Mouse (Mus musculus) liver, postnatal 0 days (tissue): ENCODE results near the gene Pou6f1. TPM values are rescaled to one million over a fixed set of nuclear protein-coding genes. Genes with fewer than 3 reads are reported as not detected.

Source experiments
- ATAC-seq: fragments of 200-750 bp; cut with Nextera tagmentation; 2 replicates; pipeline ENCODE4 v1.8.0; 2017; ENCODE audit warnings: mild to moderate bottlenecking, moderate library complexity
- DNase-seq: peaks from one replicate; pipeline ENCODE4 v3.0.0-alpha.2; 2016
- H3K27ac ChIP-seq: fragments of 300-500 bp; sonication (generic); 2 replicates; pipeline ENCODE4 v1.5.1; 2014; ENCODE audit warnings: antibody characterized with exemption, moderate library complexity, mild to moderate bottlenecking, low read depth
- H3K27me3 ChIP-seq: fragments of 300-500 bp; sonication (generic); 2 replicates; pipeline ENCODE4 v1.6.1; 2014; ENCODE audit warnings: low read length, control low read depth, mixed read lengths; ENCODE audit not compliant: insufficient read depth
- H3K36me3 ChIP-seq: fragments of 300-500 bp; sonication (generic); replicated peaks from 2 replicates; pipeline ENCODE4 v1.6.1; 2014; ENCODE audit warnings: mild to moderate bottlenecking, control low read depth, low read length, moderate library complexity, mixed read lengths; ENCODE audit not compliant: insufficient read depth
- H3K4me1 ChIP-seq: fragments of 300-500 bp; sonication (generic); 2 replicates; pipeline ENCODE4 v1.6.1; 2014; ENCODE audit warnings: antibody characterized with exemption, mild to moderate bottlenecking, control low read depth; ENCODE audit not compliant: insufficient read depth
- H3K4me2 ChIP-seq: fragments of 300-500 bp; sonication (generic); 2 replicates; pipeline ENCODE4 v1.6.1; 2014; ENCODE audit warnings: low read depth, mild to moderate bottlenecking, low read length, moderate library complexity, mixed read lengths
- H3K4me3 ChIP-seq: fragments of 300-500 bp; sonication (generic); 2 replicates; pipeline ENCODE4 v1.5.1; 2014; ENCODE audit warnings: low read depth, low read length
- H3K9ac ChIP-seq: fragments of 300-500 bp; sonication (generic); replicated peaks from 2 replicates; pipeline ENCODE4 v1.6.1; 2014; ENCODE audit warnings: mild to moderate bottlenecking, moderate library complexity
- H3K9me3 ChIP-seq: fragments of 300-500 bp; sonication (generic); 2 replicates; pipeline ENCODE4 v1.6.1; 2016; ENCODE audit warnings: mild to moderate bottlenecking, control low read depth, low read length, mixed read lengths
- CTCF ChIP-seq: sonication (generic); IDR thresholded peaks from 2 replicates; pipeline ENCODE4 v1.5.1; 2016; ENCODE audit warnings: antibody characterized with exemption, low read depth
- EP300 ChIP-seq: IDR thresholded peaks from 2 replicates; pipeline ENCODE4 v1.6.1; 2016; ENCODE audit warnings: antibody characterized with exemption, low read depth, mild to moderate bottlenecking
- WGBS: fragments of 180-500 bp; shearing (Covaris S2); extraction: QIAGEN DNeasy Blood & Tissue Kit; methylation state at CpG from one replicate; pipeline ENCODE4 v1.1.7; 2014; ENCODE audit not compliant: insufficient replicate concordance; 5-methylcytosine and 5-hydroxymethylcytosine counted together
- polyA plus RNA-seq: library from polyadenylated mRNA; unstranded; fragments of >200 nt; fragmentation: Nextera tagmentation; extraction: Ambion mirVana; gene quantifications from 2 replicates; pipeline ENCODE4 v1.2.1, GENCODE M21; 2015

Gene Pou6f1
- polyA plus RNA-seq, result 0.74 and 0.79 TPM in 2 replicates

GRCm38 (mm10) chr15:100599276-100600046, at the start of gene Pou6f1:
Pou6f1 (minus strand) TSS chr15:100599984.
- H3K4me1 ChIP-seq, result peaks cover 10% of the 10 kb centered on the region
- DNase-seq, result peak; percentile 42
- TF ChIP-seq EP300 (no peak), CTCF (no peak)
- peaks cover 31% of the 10 kb centered on the region for H3K27me3 ChIP-seq
- H3K36me3 ChIP-seq, result no peaks in the 10 kb centered on the region
- peak within 1 kb of the TSS; percentile 55 for H3K27ac ChIP-seq
- peak; percentile 60 for ATAC-seq
- H3K9ac ChIP-seq, result peak within 1 kb of the TSS; percentile 76
- peak within 1 kb of the TSS; percentile 97 for H3K4me2 ChIP-seq
- peak within 1 kb of the TSS; percentile 69 for H3K4me3 ChIP-seq
- H3K9me3 ChIP-seq, result no peaks in the 10 kb centered on the region
- under 1% methylated on average over 71 of the region's 76 CpGs for WGBS

GRCm38 (mm10) chr15:100646161-100646560, 46.4 kb upstream of the Pou6f1 start:
- TF ChIP-seq EP300 (no peak), CTCF (no peak)
- Histone ChIP-seq H3K9me3 (no peaks in the 10 kb centered on the region), H3K4me1 (no peaks in the 10 kb centered on the region), H3K9ac (no peak overlapping the region), H3K4me3 (no peak overlapping the region), H3K4me2 (no peak overlapping the region), H3K27me3 (no peaks in the 10 kb centered on the region), H3K36me3 (peaks cover 2% of the 10 kb centered on the region; the same call in 1 of the 2 replicates), H3K27ac (no peak overlapping the region)
- DNase-seq (no peak), ATAC-seq (no peak)
- 86% methylated on average over 6 of the region's 6 CpGs for whole genome bisulfite sequencing

GRCm38 (mm10) chr15:100642451-100642850, 42.7 kb upstream of the Pou6f1 start:
- TF ChIP-seq CTCF (no peak), EP300 (no peak)
- Histone ChIP-seq H3K4me3 (no peak overlapping the region), H3K9ac (no peak overlapping the region), H3K27me3 (no peaks in the 10 kb centered on the region), H3K36me3 (peaks cover 2% of the 10 kb centered on the region; the same call in 1 of the 2 replicates), H3K4me1 (no peaks in the 10 kb centered on the region), H3K4me2 (no peak overlapping the region), H3K27ac (no peak overlapping the region), H3K9me3 (no peaks in the 10 kb centered on the region)
- DNase-seq (no peak), ATAC-seq (no peak)
- 90% methylated on average over 5 of the region's 7 CpGs for WGBS

- H3K36me3 ChIP-seq, result peaks cover 2% of the 10 kb centered on the region; the same call in 1 of the 2 replicates
- no peak overlapping the region for H3K27ac ChIP-seq
- H3K9me3 ChIP-seq, result no peaks in the 10 kb centered on the region
- DNase-seq, result no peak
- no peak for TF ChIP-seq CTCF
- no peak for TF ChIP-seq EP300
- no peak overlapping the region for H3K4me3 ChIP-seq
- no peak for ATAC-seq
- 76% methylated on average over 14 of the region's 16 CpGs for WGBS
- H3K27me3 ChIP-seq, result peaks cover 1% of the 10 kb centered on the region; the same call in 1 of the 2 replicates
- peaks cover 2% of the 10 kb centered on the region; the same call in 1 of the 2 replicates for H3K4me1 ChIP-seq
- H3K9ac ChIP-seq, result no peak overlapping the region
- H3K4me2 ChIP-seq, result no peak overlapping the region
These were observed 41.5 kb upstream of the Pou6f1 start for GRCm38 (mm10) chr15:100641226-100641810.

- Histone ChIP-seq H3K9ac (no peak overlapping the region), H3K4me2 (no peak overlapping the region), H3K27ac (no peak overlapping the region), H3K9me3 (no peaks in the 10 kb centered on the region), H3K4me1 (peaks cover 9% of the 10 kb centered on the region), H3K4me3 (no peak overlapping the region), H3K36me3 (peaks cover 2% of the 10 kb centered on the region; the same call in 1 of the 2 replicates), H3K27me3 (peaks cover 13% of the 10 kb centered on the region)
- TF ChIP-seq CTCF (no peak), EP300 (no peak)
- ATAC-seq (no peak), DNase-seq (no peak)
- WGBS, result 70% methylated on average over 16 of the region's 16 CpGs
These were observed 40.4 kb upstream of the Pou6f1 start for GRCm38 (mm10) chr15:100639972-100640750.
